Mouse (Mus musculus) midbrain, embryonic 13.5 days (tissue): ENCODE measurements around the gene Kirrel3. TPM values are rescaled to one million over a fixed set of nuclear protein-coding genes. Genes with fewer than 3 reads are reported as not detected.

Experiments used
- ATAC-seq: fragments of 200-750 bp; cut with Nextera tagmentation; 2 replicates; pipeline ENCODE4 v1.8.0; 2017; ENCODE audit warnings: mild to moderate bottlenecking, moderate TSS enrichment, moderate library complexity
- H3K27ac ChIP-seq: fragments of 300-500 bp; sonication (generic); 2 replicates; pipeline ENCODE4 v1.5.1; 2015; ENCODE audit warnings: inconsistent platforms, mild to moderate bottlenecking, moderate library complexity
- H3K27me3 ChIP-seq: fragments of 300-500 bp; sonication (generic); 2 replicates; pipeline ENCODE4 v1.6.1; 2015; ENCODE audit warnings: mild to moderate bottlenecking, inconsistent platforms
- H3K36me3 ChIP-seq: fragments of 300-500 bp; sonication (generic); 2 replicates; pipeline ENCODE4 v1.6.1; 2015; ENCODE audit warnings: mild to moderate bottlenecking, inconsistent platforms
- H3K4me1 ChIP-seq: fragments of 300-500 bp; sonication (generic); replicated peaks from 2 replicates; pipeline ENCODE4 v1.6.1; 2015; ENCODE audit warnings: inconsistent platforms
- H3K4me2 ChIP-seq: fragments of 300-500 bp; sonication (generic); replicated peaks from 2 replicates; pipeline ENCODE4 v1.6.1; 2015; ENCODE audit warnings: moderate library complexity, mild to moderate bottlenecking, inconsistent platforms
- H3K4me3 ChIP-seq: fragments of 300-500 bp; sonication (generic); replicated peaks from 2 replicates; pipeline ENCODE4 v1.5.1; 2015; ENCODE audit warnings: mild to moderate bottlenecking, inconsistent platforms
- H3K9ac ChIP-seq: fragments of 300-500 bp; sonication (generic); replicated peaks from 2 replicates; pipeline ENCODE4 v1.6.1; 2015; ENCODE audit warnings: mild to moderate bottlenecking, inconsistent platforms
- H3K9me3 ChIP-seq: fragments of 300-500 bp; sonication (generic); 2 replicates; pipeline ENCODE4 v1.6.1; 2016; ENCODE audit warnings: mild to moderate bottlenecking, inconsistent platforms
- WGBS: fragments of 180-500 bp; shearing (Covaris S2); methylation state at CpG from one replicate; pipeline ENCODE4 v1.1.7; 2015; 5-methylcytosine and 5-hydroxymethylcytosine counted together
- polyA plus RNA-seq: library from polyadenylated mRNA; unstranded; fragments of >200 nt; fragmentation: Nextera tagmentation; extraction: Ambion mirVana; gene quantifications from 2 replicates; pipeline ENCODE4 v1.2.1, GENCODE M21; 2015

Gene Kirrel3
- polyA plus RNA-seq, 1 experiment from 2014 or later: 24.0 TPM

- no peaks in the 10 kb centered on the region for H3K9me3 ChIP-seq
- peaks cover 26% of the 10 kb centered on the region for H3K4me1 ChIP-seq
- no peak overlapping the region for H3K27ac ChIP-seq
- 76% methylated on average over 6 of the region's 6 CpGs for WGBS
- no peak overlapping the region for H3K9ac ChIP-seq
- no peaks in the 10 kb centered on the region for H3K27me3 ChIP-seq
- H3K4me2 ChIP-seq: no peak overlapping the region
- no peak overlapping the region for H3K4me3 ChIP-seq
- no peak for ATAC-seq
- no peaks in the 10 kb centered on the region; the same call in 1 of the 2 replicates for H3K36me3 ChIP-seq
Measured at GRCm38 (mm10) chr9:34967772-34968171, 482.1 kb downstream of the Kirrel3 start.

GRCm38 (mm10) chr9:34969881-34970490 is 484.3 kb downstream of the Kirrel3 start:
- Histone ChIP-seq H3K27ac (no peak overlapping the region), H3K36me3 (no peaks in the 10 kb centered on the region; the same call in 1 of the 2 replicates), H3K27me3 (no peaks in the 10 kb centered on the region), H3K9ac (no peak overlapping the region), H3K4me3 (no peak overlapping the region), H3K4me2 (no peak overlapping the region), H3K4me1 (peaks cover 13% of the 10 kb centered on the region), H3K9me3 (no peaks in the 10 kb centered on the region)
- 79% methylated on average over 6 of the region's 6 CpGs for WGBS
- ATAC-seq: no peak

- H3K4me2 ChIP-seq: no peak overlapping the region
- ATAC-seq: no peak
Measured at GRCm38 (mm10) chr9:34974326-34974725, 488.6 kb downstream of the Kirrel3 start.

GRCm38 (mm10) chr9:34975245-34975644 is 489.6 kb downstream of the Kirrel3 start:
- Histone ChIP-seq H3K27me3 (no peaks in the 10 kb centered on the region), H3K4me1 (peaks cover 8% of the 10 kb centered on the region; the same call in 1 of the 2 replicates), H3K4me2 (no peak overlapping the region), H3K4me3 (no peak overlapping the region), H3K27ac (no peak overlapping the region), H3K36me3 (no peaks in the 10 kb centered on the region), H3K9me3 (0 out of 2 replicates have a peak, but pooled peaks cover 3% of the 10 kb centered on the region), H3K9ac (no peak overlapping the region)
- WGBS: 93% methylated on average over 6 of the region's 6 CpGs
- ATAC-seq: no peak

More at GRCm38 (mm10) chr9:34974326-34974725, 488.6 kb downstream of the Kirrel3 start:
- no peaks in the 10 kb centered on the region for H3K27me3 ChIP-seq
- 86% methylated on average over 1 of the region's 1 CpGs for WGBS
- 0 out of 2 replicates have a peak, but pooled peaks cover 1% of the 10 kb centered on the region for H3K9me3 ChIP-seq
- peaks cover 13% of the 10 kb centered on the region; the same call in 1 of the 2 replicates for H3K4me1 ChIP-seq
- no peak overlapping the region for H3K27ac ChIP-seq
- H3K4me3 ChIP-seq: no peak overlapping the region
- no peaks in the 10 kb centered on the region for H3K36me3 ChIP-seq
- H3K9ac ChIP-seq: no peak overlapping the region

- no peaks in the 10 kb centered on the region for H3K36me3 ChIP-seq
- H3K27ac ChIP-seq: no peak overlapping the region
- no peak overlapping the region for H3K9ac ChIP-seq
- H3K4me1 ChIP-seq: peaks cover 6% of the 10 kb centered on the region; the same call in 1 of the 2 replicates
- no peak overlapping the region for H3K4me3 ChIP-seq
- H3K27me3 ChIP-seq: no peaks in the 10 kb centered on the region
- 87% methylated on average over 8 of the region's 8 CpGs for WGBS
- ATAC-seq: no peak
- H3K4me2 ChIP-seq: no peak overlapping the region
- H3K9me3 ChIP-seq: 0 out of 2 replicates have a peak, but pooled peaks cover 3% of the 10 kb centered on the region
Measured at GRCm38 (mm10) chr9:34976596-34977462, 491.1 kb downstream of the Kirrel3 start.

- Histone ChIP-seq H3K9me3 (0 out of 2 replicates have a peak, but pooled peaks cover 3% of the 10 kb centered on the region), H3K4me2 (no peak overlapping the region), H3K4me3 (no peak overlapping the region), H3K4me1 (peaks cover 6% of the 10 kb centered on the region; the same call in 1 of the 2 replicates), H3K27me3 (no peaks in the 10 kb centered on the region), H3K9ac (no peak overlapping the region), H3K36me3 (no peaks in the 10 kb centered on the region), H3K27ac (no peak overlapping the region)
- WGBS: 56% methylated on average over 8 of the region's 8 CpGs
- ATAC-seq: no peak
Measured at GRCm38 (mm10) chr9:34977700-34978099, 492.0 kb downstream of the Kirrel3 start.

GRCm38 (mm10) chr9:34978229-34978628 is 492.5 kb downstream of the Kirrel3 start:
- 83% methylated on average over 3 of the region's 3 CpGs for WGBS
- no peak for ATAC-seq

GRCm38 (mm10) chr9:34980516-34981265 is 495.0 kb downstream of the Kirrel3 start:
- peaks cover 6% of the 10 kb centered on the region; the same call in 1 of the 2 replicates for H3K4me1 ChIP-seq
- no peak overlapping the region for H3K4me2 ChIP-seq
- no peak overlapping the region for H3K4me3 ChIP-seq
- H3K36me3 ChIP-seq: no peaks in the 10 kb centered on the region
- H3K9me3 ChIP-seq: 0 out of 2 replicates have a peak, but pooled peaks cover 3% of the 10 kb centered on the region
- WGBS: 89% methylated on average over 5 of the region's 5 CpGs
- H3K9ac ChIP-seq: no peak overlapping the region
- H3K27ac ChIP-seq: no peak overlapping the region
- no peaks in the 10 kb centered on the region for H3K27me3 ChIP-seq
- ATAC-seq: no peak

More at GRCm38 (mm10) chr9:34978229-34978628, 492.5 kb downstream of the Kirrel3 start:
- H3K9ac ChIP-seq: no peak overlapping the region
- H3K36me3 ChIP-seq: no peaks in the 10 kb centered on the region
- no peak overlapping the region for H3K27ac ChIP-seq
- H3K4me2 ChIP-seq: no peak overlapping the region
- H3K27me3 ChIP-seq: no peaks in the 10 kb centered on the region
- H3K4me1 ChIP-seq: peaks cover 6% of the 10 kb centered on the region; the same call in 1 of the 2 replicates
- 0 out of 2 replicates have a peak, but pooled peaks cover 3% of the 10 kb centered on the region for H3K9me3 ChIP-seq
- no peak overlapping the region for H3K4me3 ChIP-seq

GRCm38 (mm10) chr9:34983513-34984462 is 498.1 kb downstream of the Kirrel3 start:
- Histone ChIP-seq H3K36me3 (no peaks in the 10 kb centered on the region), H3K4me2 (no peak overlapping the region), H3K27me3 (no peaks in the 10 kb centered on the region), H3K9me3 (0 out of 2 replicates have a peak, but pooled peaks cover 3% of the 10 kb centered on the region), H3K4me3 (no peak overlapping the region), H3K9ac (no peak overlapping the region), H3K27ac (no peak overlapping the region), H3K4me1 (peaks cover 10% of the 10 kb centered on the region; the same call in 1 of the 2 replicates)
- WGBS: 40% methylated on average over 12 of the region's 12 CpGs
- 0 out of 2 replicates have a peak, but pooled peaks have one; percentile 24 for ATAC-seq

- no peak for ATAC-seq
Measured at GRCm38 (mm10) chr9:34986156-34986555, 500.5 kb downstream of the Kirrel3 start.

More at GRCm38 (mm10) chr9:34986156-34986555, 500.5 kb downstream of the Kirrel3 start:
- H3K27me3 ChIP-seq: no peaks in the 10 kb centered on the region
- H3K4me3 ChIP-seq: no peak overlapping the region
- H3K27ac ChIP-seq: no peak overlapping the region
- H3K9me3 ChIP-seq: no peaks in the 10 kb centered on the region
- no peaks in the 10 kb centered on the region for H3K36me3 ChIP-seq
- H3K9ac ChIP-seq: no peak overlapping the region
- peaks cover 10% of the 10 kb centered on the region; the same call in 1 of the 2 replicates for H3K4me1 ChIP-seq
- H3K4me2 ChIP-seq: no peak overlapping the region
